ENCODE assay signal across 14 mouse cellular contexts in genomic region chr12:117450106-117450505, GRCm38 (mm10).
A peak's percentile ranks its signal among the peaks of the same experiment; 100 is the strongest.
DNase-seq lines count a peak whose midpoint lies in the region; ATAC-seq and TF ChIP-seq lines count a peak whose summit lies in the region.
"Had no signal": no experiment of that assay in that cellular context is flagged by ENCODE, and none has a peak within 500 bp of the region (broad histone marks: within the 10 kb centered on the region; RNA-seq: fewer than 3 reads in every experiment).

No protein-coding gene starts in this region.

- H3K27ac ChIP-seq in forebrain, embryonic 11.5 days (ENCODE audit: low read depth, low read length): no peak overlapping the region
- no peak overlapping the region for H3K27ac ChIP-seq in forebrain, embryonic 16.5 days (ENCODE audit: low read length)
- no peak overlapping the region for H3K27ac ChIP-seq in midbrain, embryonic 11.5 days (ENCODE audit: low read depth, low read length)
- H3K27ac ChIP-seq in midbrain, embryonic 13.5 days: no peak overlapping the region
- H3K27ac ChIP-seq in limb, embryonic 10.5 days: peak overlapping the region; percentile 46; the same call in 1 of the 2 replicates
- H3K27ac ChIP-seq in stomach, postnatal 0 days (replicated peaks): no peak overlapping the region
- H3K27ac ChIP-seq: forebrain, embryonic 15.5 days; hindbrain, embryonic 14.5 days; neural tube, embryonic 12.5 days had no signal

- no peak for TF ChIP-seq EP300 in stomach, postnatal 0 days (optimal IDR thresholded peaks at IDR 0.05)

- peak; percentile 29 for DNase-seq in forebrain, embryonic 11.5 days (ENCODE audit: low spot score)
- DNase-seq in midbrain, embryonic 11.5 days (ENCODE audit: low spot score, missing footprints): peak; percentile 66
- DNase-seq in limb, embryonic 10.5 days (ENCODE audit: low spot score): no peak
- peak; percentile 49 for DNase-seq in stomach, postnatal 0 days (ENCODE audit: low spot score)
- DNase-seq in right cerebral cortex, postnatal 25 days: no peak
- DNase-seq in kidney, postnatal 10 days: no peak
- DNase-seq: adrenal gland, postnatal 14 days; cerebellum, postnatal 14 days; kidney, adult 8-10 months had no signal

- H3K9ac ChIP-seq in forebrain, embryonic 11.5 days (ENCODE audit: low read length): no peak overlapping the region
- no peak overlapping the region for H3K9ac ChIP-seq in forebrain, embryonic 16.5 days (replicated peaks; ENCODE audit: low read depth, low read length)
- no peak overlapping the region for H3K9ac ChIP-seq in midbrain, embryonic 11.5 days (ENCODE audit: low read length)
- no peak overlapping the region for H3K9ac ChIP-seq in midbrain, embryonic 13.5 days (replicated peaks)
- no peak overlapping the region for H3K9ac ChIP-seq in stomach, postnatal 0 days (ENCODE audit: low read length)
- H3K9ac ChIP-seq: forebrain, embryonic 15.5 days; hindbrain, embryonic 14.5 days; neural tube, embryonic 12.5 days had no signal

- TF ChIP-seq CTCF in stomach, postnatal 0 days (IDR thresholded peaks at IDR 0.05; ENCODE audit: low read depth): no peak

- peaks cover 2% of the 10 kb centered on the region; the same call in 1 of the 2 replicates for H3K4me1 ChIP-seq in forebrain, embryonic 11.5 days (replicated peaks; ENCODE audit: control insufficient read depth, insufficient read depth, low read length)
- no peaks in the 10 kb centered on the region for H3K4me1 ChIP-seq in forebrain, embryonic 16.5 days (replicated peaks; ENCODE audit: control insufficient read depth, insufficient read depth, low read length)
- H3K4me1 ChIP-seq in midbrain, embryonic 11.5 days (ENCODE audit: control insufficient read depth, insufficient read depth, low read length): no peaks in the 10 kb centered on the region
- peaks cover 8% of the 10 kb centered on the region; the same call in 1 of the 2 replicates for H3K4me1 ChIP-seq in midbrain, embryonic 13.5 days (replicated peaks)
- peaks cover 19% of the 10 kb centered on the region for H3K4me1 ChIP-seq in limb, embryonic 10.5 days
- no peaks in the 10 kb centered on the region for H3K4me1 ChIP-seq in stomach, postnatal 0 days (replicated peaks; ENCODE audit: control insufficient read depth, insufficient read depth)

- H3K4me2 ChIP-seq in forebrain, embryonic 11.5 days (ENCODE audit: low read depth, low read length, severe bottlenecking): no peak overlapping the region
- H3K4me2 ChIP-seq in forebrain, embryonic 16.5 days (ENCODE audit: low read length): no peak overlapping the region
- H3K4me2 ChIP-seq in midbrain, embryonic 11.5 days: no peak overlapping the region
- H3K4me2 ChIP-seq in midbrain, embryonic 13.5 days (replicated peaks): no peak overlapping the region
- H3K4me2 ChIP-seq in stomach, postnatal 0 days (replicated peaks; ENCODE audit: low read depth): no peak overlapping the region
- H3K4me2 ChIP-seq: forebrain, embryonic 15.5 days; hindbrain, embryonic 14.5 days; neural tube, embryonic 12.5 days had no signal

- H3K9me3 ChIP-seq in forebrain, embryonic 11.5 days (ENCODE audit: control insufficient read depth, low read length): no peaks in the 10 kb centered on the region
- H3K9me3 ChIP-seq in forebrain, embryonic 16.5 days (ENCODE audit: control insufficient read depth, low read length): no peaks in the 10 kb centered on the region
- no peaks in the 10 kb centered on the region for H3K9me3 ChIP-seq in midbrain, embryonic 11.5 days (ENCODE audit: control insufficient read depth, low read length)
- no peaks in the 10 kb centered on the region for H3K9me3 ChIP-seq in midbrain, embryonic 13.5 days
- no peaks in the 10 kb centered on the region for H3K9me3 ChIP-seq in limb, embryonic 10.5 days (replicated peaks)
- H3K9me3 ChIP-seq in stomach, postnatal 0 days (ENCODE audit: control insufficient read depth, low read length): no peaks in the 10 kb centered on the region
- H3K9me3 ChIP-seq: forebrain, embryonic 15.5 days; neural tube, embryonic 12.5 days had no signal

- ATAC-seq in forebrain, embryonic 11.5 days (replicated peaks; ENCODE audit: low FRiP score): no peak
- ATAC-seq in forebrain, embryonic 16.5 days: no peak
- ATAC-seq in midbrain, embryonic 11.5 days (ENCODE audit: low FRiP score): no peak
- ATAC-seq in midbrain, embryonic 13.5 days: no peak
- peak; percentile 93 for ATAC-seq in stomach, postnatal 0 days (ENCODE audit: low FRiP score, low TSS enrichment)
- ATAC-seq: forebrain, embryonic 15.5 days had no signal

- H3K36me3 ChIP-seq in forebrain, embryonic 11.5 days (ENCODE audit: control insufficient read depth, insufficient read depth, low read length): no peaks in the 10 kb centered on the region
- no peaks in the 10 kb centered on the region for H3K36me3 ChIP-seq in forebrain, embryonic 16.5 days (ENCODE audit: control insufficient read depth, insufficient read depth)
- no peaks in the 10 kb centered on the region for H3K36me3 ChIP-seq in midbrain, embryonic 11.5 days (ENCODE audit: control insufficient read depth, insufficient read depth, low read length)
- no peaks in the 10 kb centered on the region for H3K36me3 ChIP-seq in midbrain, embryonic 13.5 days
- H3K36me3 ChIP-seq in limb, embryonic 10.5 days: no peaks in the 10 kb centered on the region
- no peaks in the 10 kb centered on the region for H3K36me3 ChIP-seq in stomach, postnatal 0 days (ENCODE audit: control insufficient read depth, insufficient read depth, low read length)
- H3K36me3 ChIP-seq: forebrain, embryonic 15.5 days; neural tube, embryonic 12.5 days had no signal

- no peak overlapping the region for H3K4me3 ChIP-seq in forebrain, embryonic 11.5 days (ENCODE audit: low read depth, low read length)
- H3K4me3 ChIP-seq in forebrain, embryonic 16.5 days (replicated peaks; ENCODE audit: low read length): no peak overlapping the region
- H3K4me3 ChIP-seq in midbrain, embryonic 11.5 days (ENCODE audit: low read depth, low read length): no peak overlapping the region
- H3K4me3 ChIP-seq in midbrain, embryonic 13.5 days (replicated peaks): no peak overlapping the region
- no peak overlapping the region for H3K4me3 ChIP-seq in limb, embryonic 10.5 days
- no peak overlapping the region for H3K4me3 ChIP-seq in stomach, postnatal 0 days (ENCODE audit: low read depth, low read length)
- H3K4me3 ChIP-seq: forebrain, embryonic 15.5 days; neural tube, embryonic 12.5 days had no signal

- no peaks in the 10 kb centered on the region for H3K27me3 ChIP-seq in forebrain, embryonic 11.5 days (ENCODE audit: control insufficient read depth, insufficient read depth, low read length)
- H3K27me3 ChIP-seq in forebrain, embryonic 16.5 days (replicated peaks; ENCODE audit: control insufficient read depth, insufficient read depth, low read length): no peaks in the 10 kb centered on the region
- no peaks in the 10 kb centered on the region for H3K27me3 ChIP-seq in midbrain, embryonic 11.5 days (ENCODE audit: control insufficient read depth, insufficient read depth, low read length)
- H3K27me3 ChIP-seq in midbrain, embryonic 13.5 days: no peaks in the 10 kb centered on the region
- H3K27me3 ChIP-seq in limb, embryonic 10.5 days (ENCODE audit: low read depth, poor library complexity, severe bottlenecking): no peaks in the 10 kb centered on the region
- H3K27me3 ChIP-seq in stomach, postnatal 0 days (ENCODE audit: control insufficient read depth, insufficient read depth, low read length): no peaks in the 10 kb centered on the region
- H3K27me3 ChIP-seq: forebrain, embryonic 15.5 days; neural tube, embryonic 12.5 days had no signal

Comparison
In these comparisons a context has a peak if more than half of its experiments do, and no peak if none do; other contexts are left out.
1. DNase-seq: peak in forebrain, embryonic 11.5 days (single experiment), midbrain, embryonic 11.5 days (single experiment) and stomach, postnatal 0 days (single experiment); none in limb, embryonic 10.5 days (single experiment), right cerebral cortex, postnatal 25 days (single experiment) and kidney, postnatal 10 days (single experiment).